Mouse (Mus musculus) mouse trophoblast stem cell (cell line): Measurements from ENCODE around the gene Vps13a.
"Not testable (repeated sequence)": the region's sequence is repeated elsewhere in the genome, so short reads cannot be mapped to it uniquely, and the experiment has no call there.

Experiments used
- in situ Hi-C, 2 experiments: fragments of 300-500 bp; cut with MseI, MboI; formaldehyde crosslinking; loops; 2 replicates in 1 of 2; 3 replicates in 1 of 2; pipeline ENCODE4 v1.15.1; 2025

The Vps13a gene

DNA sequence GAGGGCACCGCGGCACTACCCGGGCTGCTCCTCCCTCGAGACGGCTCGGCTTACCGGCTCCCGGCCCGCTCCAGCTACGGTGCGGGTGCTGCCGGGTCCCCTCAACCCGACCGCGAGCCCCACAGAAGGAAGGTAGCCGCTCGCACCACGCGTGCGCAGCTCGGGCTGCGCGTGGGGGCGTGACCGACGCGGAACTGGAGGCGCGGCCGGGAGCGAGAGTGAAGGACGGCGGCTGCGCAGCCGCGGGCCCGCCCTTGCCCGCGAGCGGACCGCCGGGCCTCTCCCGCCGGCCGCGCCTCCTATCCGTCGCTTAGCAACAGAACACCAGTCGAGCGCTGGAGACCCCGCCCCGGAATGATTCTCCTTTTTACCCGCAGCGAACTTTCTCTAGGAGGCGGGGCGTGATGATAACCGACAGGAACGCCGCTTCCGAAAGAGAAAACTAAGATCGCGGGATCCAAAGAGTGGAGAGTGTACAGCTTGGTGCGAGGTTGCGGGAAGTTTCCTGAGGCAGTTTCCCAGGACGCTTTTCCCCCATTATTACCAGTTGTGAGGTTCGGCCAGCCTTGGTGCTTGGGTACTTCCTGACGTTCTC, at the start of gene Vps13a:
Gene Vps13a (minus strand): TSS at position 144 of the 595 bp plus-strand sequence.
- in situ Hi-C loops, result no loop called here

GRCm38 (mm10) chr19:16827657-16828056, 46.9 kb upstream of the Vps13a start:
- in situ Hi-C loops, result no loop called here

DNA sequence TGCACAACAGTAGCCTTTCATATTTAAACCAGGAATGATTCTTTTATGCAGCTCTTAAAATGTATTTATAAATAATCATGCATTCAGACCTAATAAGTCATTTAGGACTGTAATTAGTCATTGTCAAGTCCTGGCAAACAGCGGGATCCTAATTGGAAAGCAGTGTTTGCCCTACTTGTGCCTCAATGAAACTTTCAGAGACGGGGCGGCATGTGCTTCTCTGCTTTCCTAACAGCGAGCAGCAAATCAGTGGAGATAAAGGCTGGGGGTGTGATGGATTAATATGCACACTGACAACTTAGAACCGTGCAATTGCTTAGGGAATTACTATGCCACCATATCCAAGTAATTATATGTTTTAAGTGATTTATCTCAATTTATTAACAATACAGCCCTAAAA, 44.5 kb upstream of the Vps13a start:
- in situ Hi-C loops, result no loop called here

DNA sequence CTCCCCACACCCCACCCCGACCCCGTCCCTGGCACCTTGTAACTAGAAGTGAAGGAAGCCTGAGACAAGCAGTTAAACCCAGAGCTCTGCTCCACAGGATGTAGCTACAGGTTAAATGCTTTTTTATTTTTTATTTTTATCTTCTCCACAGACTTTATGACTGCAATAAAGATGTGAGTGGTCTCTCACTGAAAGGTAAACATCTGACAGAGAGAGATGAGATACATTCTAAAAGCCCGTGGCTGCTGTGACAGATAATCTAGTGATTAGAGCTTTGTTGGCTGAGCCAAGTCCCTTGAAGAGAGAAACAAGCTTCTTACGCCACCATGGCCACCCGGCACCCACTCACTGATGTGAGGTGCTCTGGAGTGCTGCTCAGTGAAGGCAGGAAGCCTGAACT, 34.1 kb upstream of the Vps13a start:
- in situ Hi-C loops, result no loop called here

- in situ Hi-C loops, result no loop called here
Measured at GRCm38 (mm10) chr19:16813306-16813705, 32.6 kb upstream of the Vps13a start.

DNA sequence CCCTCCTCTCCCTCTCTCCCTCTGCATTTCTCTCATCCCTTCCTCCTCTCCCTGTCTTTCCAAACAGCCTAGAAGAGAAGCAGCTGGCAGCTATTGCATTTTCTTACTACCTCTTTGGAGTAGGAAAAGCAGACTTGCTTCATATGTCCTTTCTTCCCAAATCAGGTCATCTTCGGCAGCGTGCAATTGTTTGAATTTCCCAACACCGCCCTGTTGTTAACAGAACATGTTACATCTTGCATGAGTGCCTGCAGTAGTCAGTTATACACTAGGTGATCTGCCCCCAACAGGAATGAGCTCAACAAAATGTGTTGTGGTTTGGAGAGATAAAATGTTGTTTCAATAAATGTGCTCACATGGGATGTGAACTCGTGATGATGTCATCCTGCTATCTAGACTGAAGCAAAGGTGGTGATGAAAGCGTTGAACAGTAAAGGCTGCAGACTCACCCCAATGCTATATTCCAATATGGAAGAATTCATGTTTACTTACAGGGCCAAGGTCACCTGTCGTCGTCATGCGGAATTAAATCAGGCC, 31.4 kb upstream of the Vps13a start:
- in situ Hi-C loops, result no loop called here

GRCm38 (mm10) chr19:16805102-16805501, 24.4 kb upstream of the Vps13a start:
- in situ Hi-C loops, result loop anchor here in 1 of 2 experiments (10.0 kb wide), 1 partner anchor 70 kb away; the partner anchor contains the start of gene Foxb2

DNA sequence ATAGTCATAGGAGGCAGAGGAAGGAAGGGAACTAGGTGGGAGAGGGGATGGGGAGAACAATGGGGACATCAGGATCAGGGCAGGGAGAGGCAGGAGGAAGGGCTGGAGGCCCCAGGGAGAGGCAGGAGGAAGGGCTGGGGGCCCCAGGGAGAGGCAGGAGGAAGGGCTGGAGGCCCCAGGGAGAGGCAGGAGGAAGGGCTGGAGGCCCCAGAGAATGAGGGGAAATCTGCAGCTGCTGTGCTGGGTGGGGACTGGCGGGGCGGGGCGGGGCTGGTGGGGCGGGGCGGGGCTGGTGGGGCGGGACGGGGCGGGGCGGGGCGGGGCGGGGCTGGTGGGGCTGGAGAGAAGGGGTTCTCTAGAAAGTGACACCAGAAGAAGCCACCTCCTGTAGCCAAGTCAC, 23.8 kb upstream of the Vps13a start:
- in situ Hi-C loops, result loop anchor here in 1 of 2 experiments (10.0 kb wide), 1 partner anchor 70 kb away; the partner anchor contains the start of gene Foxb2

GRCm38 (mm10) chr19:16802707-16803106, 22.0 kb upstream of the Vps13a start:
- in situ Hi-C loops, result loop anchor here in 1 of 2 experiments (10.0 kb wide), 1 partner anchor 72 kb away; the partner anchor contains the start of gene Foxb2

GRCm38 (mm10) chr19:16802123-16802522, 21.4 kb upstream of the Vps13a start:
- in situ Hi-C loops, result loop anchor here in 1 of 2 experiments (10.0 kb wide), 1 partner anchor 73 kb away; the partner anchor contains the start of gene Foxb2

DNA sequence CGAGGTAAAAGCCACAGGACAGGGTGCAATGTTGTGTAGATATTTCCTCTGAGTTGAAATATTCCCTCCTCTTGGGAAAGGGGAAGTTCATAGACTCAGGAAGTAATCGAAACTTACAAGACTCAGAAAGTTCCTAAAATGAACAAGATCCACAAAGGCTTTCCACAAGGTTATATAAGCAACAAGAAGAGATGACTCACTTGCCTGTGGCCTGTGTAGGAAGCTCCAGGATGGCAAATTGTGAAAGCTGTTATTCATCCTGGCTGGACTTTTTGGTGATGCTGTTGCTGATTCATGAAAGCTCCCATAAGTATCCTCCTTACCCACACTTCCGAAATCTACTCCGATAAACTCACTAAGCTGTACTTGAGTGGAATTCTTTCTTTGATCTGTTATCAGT, 17.2 kb upstream of the Vps13a start:
- in situ Hi-C loops, result loop anchor here in 1 of 2 experiments (10.0 kb wide), 1 partner anchor 237 kb away; no protein-coding TSS in a partner anchor

GRCm38 (mm10) chr19:16794486-16794885, 13.8 kb upstream of the Vps13a start:
- in situ Hi-C loops, result loop anchor here in 1 of 2 experiments (10.0 kb wide), 1 partner anchor 240 kb away; no protein-coding TSS in a partner anchor

DNA sequence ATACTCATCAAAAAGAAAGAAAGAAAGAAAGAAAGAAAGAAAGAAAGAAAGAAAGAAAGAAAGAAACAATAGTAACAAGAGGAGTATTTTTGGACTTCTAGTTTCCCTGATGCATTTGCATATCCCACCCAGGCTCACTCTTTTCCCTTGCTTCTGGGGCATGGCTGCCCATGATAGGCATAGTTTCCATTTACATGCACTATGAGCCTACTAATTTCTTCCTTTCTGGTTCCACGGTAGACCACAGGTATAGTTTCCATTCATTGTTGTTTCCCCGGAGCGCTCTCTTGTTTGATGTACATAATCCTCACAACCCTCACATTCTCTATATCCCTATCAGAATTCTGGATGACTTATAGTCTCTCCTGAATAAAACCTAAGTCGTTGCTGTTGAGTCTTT, 9.2 kb upstream of the Vps13a start:
- in situ Hi-C loops, result loop anchor here in 1 of 2 experiments (10.0 kb wide), 1 partner anchor 245 kb away; no protein-coding TSS in a partner anchor

DNA sequence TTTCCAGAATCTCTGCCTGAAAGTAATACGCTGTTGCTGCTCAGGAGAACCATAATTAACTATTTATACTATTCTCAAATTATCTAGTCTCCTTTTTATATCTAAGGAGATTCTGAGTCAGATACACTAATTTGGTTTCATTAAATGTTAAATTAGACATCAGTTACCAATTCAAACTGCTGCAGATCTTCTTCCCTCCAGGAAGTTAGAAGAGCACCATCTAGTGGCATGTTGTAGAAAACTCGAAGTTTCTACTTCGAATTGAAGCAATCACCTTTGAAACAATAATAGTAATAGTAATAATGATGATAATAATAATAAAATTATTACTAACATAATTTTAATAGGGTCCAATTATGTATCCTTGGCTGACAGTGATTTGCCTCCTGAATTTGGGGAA, 4.1 kb upstream of the Vps13a start:
- in situ Hi-C loops, result no loop called here

- in situ Hi-C loops, result no loop called here
Measured at GRCm38 (mm10) chr19:16781406-16782019, 780 bp upstream of the Vps13a start.

- in situ Hi-C loops, result no loop called here
Measured at GRCm38 (mm10) chr19:16780251-16780783, 416 bp downstream of the Vps13a start.

DNA sequence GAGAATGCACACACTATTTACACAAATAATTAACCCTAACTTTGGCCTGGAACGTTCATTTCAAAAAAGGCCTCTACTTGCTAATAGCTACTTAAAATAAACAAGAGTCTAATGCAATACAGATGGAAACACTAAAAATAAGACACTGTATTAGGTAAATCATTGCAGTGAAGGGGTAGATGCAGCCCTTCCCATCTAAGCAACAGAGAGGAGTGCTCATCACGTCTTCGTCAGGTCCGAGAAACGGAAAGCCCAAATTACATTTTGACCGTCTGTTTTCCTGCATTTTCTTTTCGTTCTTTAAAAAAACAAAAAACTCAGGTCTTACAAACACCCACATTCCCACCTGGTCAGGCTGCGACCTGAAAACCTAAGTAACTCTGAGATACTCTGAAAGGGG, 947 bp downstream of the Vps13a start:
- in situ Hi-C loops, result no loop called here

DNA sequence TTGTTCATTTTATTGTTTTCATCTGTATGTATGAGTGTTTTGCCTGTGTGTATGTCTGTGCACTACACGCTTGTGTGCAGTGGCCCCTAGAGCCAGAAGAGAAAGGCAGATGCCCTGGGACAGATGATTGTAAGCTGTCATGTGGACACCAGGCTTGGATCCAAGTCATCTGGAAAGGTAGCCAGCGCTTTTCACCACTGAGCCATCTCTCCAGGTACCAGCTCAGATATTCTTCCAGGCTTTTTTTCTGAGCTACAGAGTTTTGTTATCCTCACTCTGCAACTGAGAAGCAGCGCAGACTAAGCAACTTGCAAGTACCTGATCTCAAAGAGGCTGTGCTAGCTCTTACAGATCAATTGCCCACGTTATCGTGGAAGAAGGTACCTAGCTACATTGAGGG, 1.5 kb downstream of the Vps13a start:
- in situ Hi-C loops, result no loop called here

DNA sequence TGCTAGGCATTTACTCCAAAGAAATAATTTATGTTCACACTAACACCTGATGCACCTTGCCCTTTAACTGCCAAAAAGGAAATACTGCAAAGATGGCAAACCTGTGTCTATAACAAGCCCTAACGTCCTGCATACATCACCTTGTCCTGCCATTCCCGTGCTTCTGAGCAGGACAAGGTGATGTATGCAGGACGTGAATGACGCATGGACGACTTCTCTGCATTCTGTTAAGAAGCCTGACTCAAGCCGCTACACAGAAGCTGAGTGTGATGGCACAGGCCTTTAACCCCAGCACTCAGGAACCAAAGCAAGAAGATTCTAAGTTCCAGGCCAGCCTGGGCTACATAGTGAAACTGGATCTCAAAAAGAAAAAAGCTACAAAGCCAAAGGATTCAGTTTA, 2.2 kb downstream of the Vps13a start:
- in situ Hi-C loops, result no loop called here

DNA sequence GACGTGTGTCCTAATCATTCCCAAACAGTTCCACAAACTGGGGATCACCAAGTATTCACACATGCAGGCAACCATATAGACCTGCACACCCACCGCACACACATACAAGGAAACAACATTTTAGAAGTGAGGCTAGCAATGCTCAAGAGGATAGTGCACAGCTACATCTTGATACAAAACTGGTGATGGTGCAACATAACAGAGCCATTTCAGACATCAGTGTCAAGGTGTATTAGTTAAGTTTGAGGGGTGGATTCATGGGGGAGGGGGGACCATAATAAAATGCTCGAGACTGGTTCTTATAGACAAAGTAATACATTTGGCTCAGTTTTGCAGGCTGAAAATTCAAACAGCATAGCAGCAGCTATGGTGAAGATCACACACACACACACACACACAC, 2.8 kb downstream of the Vps13a start:
- in situ Hi-C loops, result no loop called here

- in situ Hi-C loops, result not testable (repeated sequence)
Measured at GRCm38 (mm10) chr19:16777391-16777790, 3.3 kb downstream of the Vps13a start.

GRCm38 (mm10) chr19:16773237-16774016, 7.3 kb downstream of the Vps13a start:
- in situ Hi-C loops, result no loop called here
